Mouse (Mus musculus): ENCODE results near the gene Ezr.
A peak's percentile ranks its signal among the peaks of the same experiment; 100 is the strongest.
"Not testable (repeated sequence)": the region's sequence is repeated elsewhere in the genome, so short reads cannot be mapped to it uniquely, and the experiment has no call there.

The Ezr gene

DNA sequence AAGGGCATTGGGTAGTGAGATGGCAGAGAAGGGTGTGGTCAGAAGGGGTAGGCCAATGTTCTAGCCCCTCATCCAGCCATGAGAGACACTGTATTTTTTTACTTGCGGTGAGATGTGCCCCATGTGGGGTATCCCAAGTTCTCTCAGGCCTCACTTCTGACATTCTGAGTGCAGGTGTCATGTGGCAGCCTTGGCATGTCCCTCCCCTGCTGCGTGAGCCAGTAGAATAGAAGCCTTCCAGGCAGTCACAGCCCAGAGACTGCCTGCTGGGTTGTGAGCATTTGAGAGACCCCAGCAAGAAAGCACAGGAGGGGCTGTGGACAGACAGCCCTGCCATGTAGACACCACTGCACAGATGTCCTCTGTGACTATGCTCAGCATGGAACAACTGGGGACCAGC, 74.4 kb downstream of the Ezr start:
- not testable (repeated sequence) for DNase-seq (ENCODE audit: low read depth, low spot score)

DNA sequence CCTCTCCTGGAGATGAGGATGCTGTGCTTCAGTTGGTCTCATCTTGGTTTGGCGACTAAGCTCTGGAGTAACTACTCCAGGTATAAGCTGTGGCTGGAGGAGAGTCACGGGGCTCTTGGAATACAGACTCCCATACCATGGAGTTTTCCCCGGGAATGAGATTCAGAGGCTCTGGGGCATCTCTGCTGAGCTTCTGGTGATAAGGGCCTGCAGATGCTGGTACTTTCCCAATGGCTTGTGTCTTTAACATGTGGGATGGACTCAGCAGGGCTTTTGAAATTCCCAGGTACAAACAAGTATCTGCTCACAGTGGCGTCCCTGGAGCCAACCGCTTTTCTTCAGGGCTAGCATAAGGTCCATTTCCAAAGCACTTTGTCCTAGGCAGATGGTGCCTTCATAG, 75.2 kb downstream of the Ezr start:
- DNase-seq (ENCODE audit: low read depth, low spot score): not testable (repeated sequence)

DNA sequence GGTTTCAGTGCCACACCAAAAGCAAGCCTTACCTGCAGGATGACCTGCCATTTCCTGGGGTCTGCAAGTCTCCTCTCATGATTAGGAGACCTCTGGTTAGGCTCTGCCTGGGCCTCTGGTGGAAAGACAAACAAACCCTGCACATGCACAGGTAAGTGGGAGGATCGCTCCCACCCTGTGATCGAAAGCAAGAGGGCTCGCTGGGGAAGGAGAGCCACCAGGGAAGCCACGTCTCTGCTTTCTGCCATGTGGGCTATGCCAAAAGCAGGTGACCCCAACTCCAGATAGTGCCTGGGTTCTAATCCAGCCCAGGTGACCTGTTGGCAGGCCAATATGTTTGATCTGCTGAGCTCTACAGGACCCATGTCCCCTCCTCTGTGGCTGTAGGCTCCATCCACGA, 76.1 kb downstream of the Ezr start:
- not testable (repeated sequence) for DNase-seq (ENCODE audit: low read depth, low spot score)

DNA sequence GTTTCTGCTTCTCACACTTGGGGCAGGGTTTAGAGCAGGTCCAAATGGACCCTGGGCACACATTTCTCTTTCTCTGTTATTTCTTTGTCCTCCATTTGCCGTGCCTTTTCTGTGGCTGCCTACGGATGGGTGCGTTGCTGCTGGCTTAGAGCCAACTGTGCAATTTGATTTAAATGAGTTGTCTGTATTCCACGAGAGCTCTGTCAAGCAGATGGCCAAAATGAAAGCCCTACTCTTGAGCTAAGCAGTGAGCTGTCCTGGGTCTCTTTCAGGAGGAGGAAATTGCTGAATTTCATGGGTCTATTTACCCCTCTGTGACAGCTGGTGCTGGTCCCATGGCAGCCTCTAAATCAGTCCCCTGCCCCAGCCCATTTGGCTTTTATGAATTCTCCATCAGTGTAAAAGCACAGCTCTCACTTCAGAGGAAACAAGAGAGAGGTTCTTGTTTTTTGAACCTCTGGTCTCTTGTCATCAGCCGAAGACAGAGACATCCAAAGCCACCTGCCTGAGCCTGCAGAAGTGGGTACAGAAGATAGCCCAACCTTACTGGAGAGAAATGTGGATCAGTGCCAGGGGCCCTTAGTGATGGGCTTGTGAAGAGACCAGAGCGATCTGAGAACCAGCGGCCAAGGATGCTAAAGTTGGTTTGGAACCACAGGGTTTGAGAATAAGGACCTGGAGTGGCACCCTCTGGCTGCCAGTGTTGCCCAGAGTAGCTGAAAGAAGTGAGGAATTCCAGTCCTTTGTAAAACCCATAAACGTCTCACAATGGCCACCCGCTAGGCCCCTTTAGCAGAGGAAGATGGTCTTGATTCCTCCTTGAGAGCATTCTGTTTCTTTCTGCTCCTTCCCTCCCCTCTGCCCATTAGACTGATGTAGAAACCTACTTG, 79.0 kb downstream of the Ezr start:
- DNase-seq (ENCODE audit: low read depth, low spot score): not testable (repeated sequence)

DNA sequence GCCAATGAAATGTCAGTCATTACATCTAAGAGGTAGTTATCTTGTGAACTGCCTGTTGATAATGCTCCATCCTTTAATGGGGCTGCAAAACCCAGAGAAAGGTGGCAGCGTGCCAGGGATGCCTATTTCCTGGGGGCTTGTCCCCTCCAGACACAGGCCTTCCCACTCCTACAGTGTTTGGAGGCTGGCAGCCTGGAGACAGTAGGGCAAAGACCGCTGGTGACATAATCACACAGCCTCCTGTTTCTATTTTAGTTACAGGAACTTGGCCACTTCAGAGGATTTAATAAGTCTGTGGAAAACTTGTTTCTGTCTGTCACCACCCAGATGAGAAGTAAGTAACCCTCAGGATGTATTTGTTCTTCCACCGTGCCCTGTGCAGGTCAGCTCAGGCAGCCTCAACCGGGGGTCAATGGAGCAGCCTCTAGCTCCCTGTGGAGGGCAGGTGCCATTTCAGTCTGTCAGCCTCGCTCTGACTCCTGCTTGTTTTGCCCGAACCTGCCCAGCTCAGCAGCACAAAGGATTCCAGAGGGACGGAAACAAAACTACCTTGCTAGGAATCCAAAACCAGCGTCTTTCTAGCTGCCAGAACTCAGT, 79.9 kb downstream of the Ezr start:
- DNase-seq (ENCODE audit: low read depth, low spot score): not testable (repeated sequence)

DNA sequence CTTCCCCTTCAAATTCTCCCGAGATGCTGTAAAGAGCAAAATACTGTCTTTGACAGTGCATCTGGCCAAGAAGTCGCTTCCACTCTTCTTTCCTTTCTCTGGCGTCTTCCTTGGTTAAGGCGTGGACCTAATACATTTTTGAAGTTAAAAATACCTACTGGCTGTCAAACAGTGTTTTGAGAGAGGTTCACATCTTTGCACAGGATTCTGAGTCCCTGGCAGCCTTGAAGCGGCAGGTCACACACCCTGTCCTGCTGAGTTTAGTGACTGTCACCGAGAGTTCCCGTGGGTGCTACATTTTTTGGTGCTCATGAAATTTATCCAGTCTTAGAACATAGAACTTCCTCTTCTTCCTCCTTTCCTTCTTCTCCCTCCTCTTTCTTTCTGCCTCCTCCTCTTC, 82.5 kb downstream of the Ezr start:
- DNase-seq (ENCODE audit: low read depth, low spot score): not testable (repeated sequence)

DNA sequence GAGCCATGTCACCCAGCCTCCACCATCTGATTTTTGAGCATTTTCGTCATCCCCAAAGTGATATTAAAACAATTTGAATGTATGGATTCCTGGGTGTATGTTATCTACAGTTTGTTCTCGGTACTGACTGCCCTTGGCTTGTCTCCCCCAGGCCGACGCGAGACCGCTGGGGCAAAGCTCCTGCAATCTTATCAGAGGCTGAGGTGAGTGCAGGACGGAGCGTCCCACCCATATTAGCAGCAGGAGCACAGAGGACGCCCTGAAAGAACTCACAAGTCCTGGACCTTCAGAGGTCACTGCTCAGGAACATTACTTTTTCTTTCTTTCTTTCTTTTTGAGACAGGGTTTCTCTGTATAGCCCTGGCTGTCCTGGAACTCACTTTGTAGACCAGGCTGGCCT, 83.1 kb downstream of the Ezr start:
- not testable (repeated sequence) for DNase-seq (ENCODE audit: low read depth, low spot score)

DNA sequence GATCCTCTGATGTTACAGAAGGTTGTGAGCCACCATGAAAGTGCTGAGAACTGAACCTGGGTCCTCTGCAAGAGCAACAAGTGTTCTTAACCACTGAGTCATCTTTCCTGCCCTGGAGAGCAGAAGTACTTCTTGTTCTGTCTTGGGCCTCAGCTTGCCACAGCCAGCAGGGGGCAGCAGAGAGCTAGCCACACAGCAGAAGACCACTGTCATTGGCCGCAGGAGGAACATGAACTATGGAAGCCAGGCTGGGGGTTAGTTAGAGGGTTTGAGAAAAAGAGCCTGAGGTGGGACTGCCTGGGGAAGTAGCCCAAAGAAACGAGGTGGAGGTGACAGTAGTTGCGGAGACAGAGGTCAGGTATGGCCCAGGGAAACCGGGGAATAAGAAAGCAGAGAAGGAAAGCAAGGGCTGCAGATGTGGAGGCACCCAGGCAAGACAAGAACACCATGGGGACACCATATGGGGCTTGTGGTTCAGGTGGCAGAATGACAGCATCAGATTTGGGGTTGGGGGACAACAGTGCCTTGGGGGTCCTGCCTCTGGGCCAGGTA, 85.3 kb downstream of the Ezr start:
- DNase-seq (ENCODE audit: low read depth, low spot score): peak; percentile 37

DNA sequence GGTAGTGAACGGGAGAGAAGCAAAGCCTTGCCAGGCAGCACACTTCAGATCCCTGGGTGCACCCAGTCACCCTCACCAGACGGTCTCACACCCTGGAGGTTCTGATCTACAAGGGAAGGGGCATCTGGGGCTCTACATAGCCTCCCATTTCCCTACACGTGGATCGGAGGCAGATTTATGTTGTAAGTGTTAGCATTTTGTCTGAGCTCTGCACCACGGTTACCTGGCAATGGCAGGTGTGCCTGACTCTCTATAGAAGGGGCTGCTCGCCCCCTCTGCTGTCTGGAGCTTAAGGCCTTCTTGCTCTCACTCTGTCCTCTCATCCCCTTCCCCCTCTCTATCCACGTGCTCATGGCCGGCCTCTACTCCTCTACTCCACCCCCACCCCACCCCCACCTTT, 86.1 kb downstream of the Ezr start:
- not testable (repeated sequence) for DNase-seq (ENCODE audit: low read depth, low spot score)

DNA sequence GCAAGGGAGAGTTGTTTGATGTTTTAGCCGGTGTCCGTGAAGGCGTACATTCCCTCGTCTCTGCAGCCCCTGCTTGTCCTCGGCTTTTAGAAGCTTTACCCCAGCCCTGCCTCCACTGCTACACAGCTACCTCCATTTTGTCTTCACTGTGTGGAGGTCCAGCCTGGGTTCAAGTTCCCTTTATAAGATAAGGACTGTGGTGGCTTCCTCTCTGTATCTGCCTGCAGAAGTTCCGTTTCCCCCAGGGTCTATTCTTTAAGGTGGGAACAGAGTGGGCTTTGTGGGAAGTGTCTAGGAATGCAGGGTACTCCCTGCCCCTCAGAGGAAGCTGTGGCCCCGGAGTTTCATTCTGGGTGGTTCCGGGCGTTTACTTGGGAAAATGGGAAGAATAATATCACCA, 86.9 kb downstream of the Ezr start:
- not testable (repeated sequence) for DNase-seq (ENCODE audit: low read depth, low spot score)

DNA sequence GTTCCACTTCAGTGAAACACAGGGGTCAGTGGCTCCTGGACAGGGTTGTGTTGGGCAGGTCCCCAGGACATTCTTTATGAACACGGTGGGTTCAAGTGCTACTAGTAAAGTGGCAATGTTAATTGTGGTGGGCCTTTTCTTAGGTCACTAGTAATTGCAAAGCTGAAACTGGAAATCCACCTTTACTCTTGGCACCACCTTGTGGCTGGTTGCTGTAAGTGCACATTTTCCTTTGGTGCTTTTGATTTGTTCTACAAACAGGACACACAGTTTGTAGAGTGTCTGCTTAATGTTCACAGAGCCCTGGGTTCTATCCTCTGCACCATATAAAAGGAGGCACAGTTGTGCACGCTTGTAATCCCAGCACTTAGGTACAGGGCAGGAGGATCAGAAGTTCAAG, 91.0 kb downstream of the Ezr start:
- DNase-seq (ENCODE audit: low read depth, low spot score): peak; percentile 49

DNA sequence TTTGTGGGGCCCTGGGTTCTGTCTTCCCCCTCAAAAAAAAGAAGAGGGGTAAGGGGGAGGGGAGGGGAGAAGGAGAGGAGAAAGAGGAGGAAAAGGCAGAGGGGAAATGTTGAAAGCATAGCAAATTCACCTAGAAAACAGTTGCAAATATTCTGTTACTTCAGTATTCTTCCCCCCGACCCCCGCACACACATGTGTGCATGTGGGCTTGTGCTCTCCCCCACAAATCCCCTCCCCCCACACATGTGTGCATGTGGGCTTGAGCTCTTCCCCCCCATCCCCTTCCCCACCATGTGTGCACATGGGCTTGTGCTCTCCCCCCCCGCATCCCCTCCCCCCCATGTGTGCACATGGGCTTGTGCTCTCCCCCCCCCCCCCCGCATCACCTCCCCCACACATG, 93.2 kb downstream of the Ezr start:
- DNase-seq (ENCODE audit: low read depth, low spot score): not testable (repeated sequence)

Data from brain, adult 2 months (tissue).